Mouse (Mus musculus): ENCODE measurements at regions not wholly inside any gene's neighbourhood (a gene's known extent, or its start where the extent isn't known, plus 50 kb on each side); places are given as distances from the start of the nearest gene placed in this dataset.

- no peak for DNase-seq (ENCODE audit: low spot score)
Observed at GRCm38 (mm10) chr11:31748275-31748815, 76.7 kb upstream of the Bod1 start.

- no peak for DNase-seq (ENCODE audit: low spot score)
Observed at GRCm38 (mm10) chr11:31751274-31751673, 79.6 kb upstream of the Bod1 start.

GRCm38 (mm10) chr11:31753211-31753610 is 81.5 kb upstream of the Bod1 start:
- no peak for DNase-seq (ENCODE audit: low spot score)

- DNase-seq (ENCODE audit: low spot score): no peak
Observed at GRCm38 (mm10) chr11:31753711-31754161, 82.1 kb upstream of the Bod1 start.

- no peak for DNase-seq (ENCODE audit: low spot score)
Observed at GRCm38 (mm10) chr11:31754416-31754815, 82.7 kb upstream of the Bod1 start.

GRCm38 (mm10) chr11:31755858-31756257 is 84.2 kb upstream of the Bod1 start:
- no peak for DNase-seq (ENCODE audit: low spot score)

GRCm38 (mm10) chr11:31756355-31757145 is 84.9 kb upstream of the Bod1 start:
- DNase-seq (ENCODE audit: low spot score): no peak

GRCm38 (mm10) chr11:31759868-31760765 is 88.4 kb upstream of the Bod1 start:
- no peak for DNase-seq (ENCODE audit: low spot score)

GRCm38 (mm10) chr11:31763856-31764255 is 92.2 kb upstream of the Bod1 start:
- no peak for DNase-seq (ENCODE audit: low spot score)

GRCm38 (mm10) chr11:31766296-31766695 is 94.6 kb upstream of the Bod1 start:
- DNase-seq (ENCODE audit: low spot score): no peak

GRCm38 (mm10) chr11:31767727-31768495 is 96.2 kb upstream of the Bod1 start:
- DNase-seq (ENCODE audit: low spot score): no peak

GRCm38 (mm10) chr11:31769804-31770654 is 98.3 kb upstream of the Bod1 start:
- DNase-seq (ENCODE audit: low spot score): no peak

GRCm38 (mm10) chr11:31770881-31771280 is 99.2 kb upstream of the Bod1 start:
- DNase-seq (ENCODE audit: low spot score): no peak

GRCm38 (mm10) chr11:31771491-31772439 is 100.1 kb upstream of the Bod1 start:
- no peak for DNase-seq (ENCODE audit: low spot score)

- DNase-seq (ENCODE audit: low spot score): no peak
Observed at GRCm38 (mm10) chr11:31777531-31777930, 94.5 kb upstream of the Cpeb4 start.

- no peak for DNase-seq (ENCODE audit: low spot score)
Observed at GRCm38 (mm10) chr11:31778766-31779165, 93.2 kb upstream of the Cpeb4 start.

GRCm38 (mm10) chr11:31779267-31779666 is 92.7 kb upstream of the Cpeb4 start:
- no peak for DNase-seq (ENCODE audit: low spot score)

- no peak for DNase-seq (ENCODE audit: low spot score)
Observed at GRCm38 (mm10) chr11:31780969-31781368, 91.0 kb upstream of the Cpeb4 start.

GRCm38 (mm10) chr11:31781605-31782004 is 90.4 kb upstream of the Cpeb4 start:
- no peak for DNase-seq (ENCODE audit: low spot score)

Data from testis, postnatal 10 days (tissue).